Mouse (Mus musculus) liver, embryonic 14.5 days (tissue): ENCODE measurements around the gene Kdm4b.

Experiments
- CTCF ChIP-seq: IDR thresholded peaks from 2 replicates; pipeline ENCODE4 v1.5.1; 2016; ENCODE audit warnings: antibody characterized with exemption, low read depth, control low read depth
- EP300 ChIP-seq: IDR thresholded peaks from 2 replicates; pipeline ENCODE4 v1.6.1; 2016; ENCODE audit warnings: antibody characterized with exemption, low read depth

- no peak for TF ChIP-seq EP300
- no peak for TF ChIP-seq CTCF
Observed at GRCm38 (mm10) chr17:56418304-56418703, 92.4 kb downstream of the Kdm4b start.
